Mouse (Mus musculus) liver, adult (tissue): ENCODE measurements at regions not wholly inside any gene's neighbourhood (a gene's known extent, or its start where the extent isn't known, plus 50 kb on each side); places are given as distances from the start of the nearest gene placed in this dataset.

Experiments used
- GATA4 ChIP-seq: IDR thresholded peaks from 2 replicates; pipeline ENCODE4 v1.6.1; 2014; ENCODE audit warnings: mild to moderate bottlenecking, low read length; ENCODE audit not compliant: insufficient replicate concordance

DNA sequence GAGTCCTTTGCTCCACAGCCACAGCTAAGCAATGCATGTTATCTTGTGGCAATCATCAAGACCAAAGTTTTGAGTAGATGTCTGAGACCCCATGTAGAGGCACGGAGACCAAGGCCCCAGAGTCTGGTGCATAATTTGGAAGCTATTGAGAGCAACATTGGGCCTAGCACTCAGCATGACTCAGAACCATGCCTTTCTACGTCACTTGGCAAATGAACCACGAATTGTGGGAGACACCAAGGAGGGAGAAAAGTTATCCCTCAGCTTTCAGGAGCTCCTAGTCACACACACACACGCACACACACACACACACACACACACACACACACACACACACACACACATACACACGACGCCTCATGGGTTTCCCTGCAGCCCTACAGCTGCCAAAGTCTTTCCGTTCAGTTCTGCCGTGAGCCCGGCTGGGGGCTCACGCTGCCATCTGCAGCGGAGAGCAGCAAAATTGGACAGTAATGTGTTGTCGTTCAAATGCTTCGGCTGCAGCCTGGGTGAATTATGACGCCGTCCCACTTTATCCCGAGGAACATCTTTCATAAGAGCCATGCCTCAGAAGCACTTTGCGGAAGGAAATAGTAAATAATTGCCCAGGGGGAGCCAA, 165.8 kb upstream of the Igsf21 start:
- TF ChIP-seq GATA4, result no peak

DNA sequence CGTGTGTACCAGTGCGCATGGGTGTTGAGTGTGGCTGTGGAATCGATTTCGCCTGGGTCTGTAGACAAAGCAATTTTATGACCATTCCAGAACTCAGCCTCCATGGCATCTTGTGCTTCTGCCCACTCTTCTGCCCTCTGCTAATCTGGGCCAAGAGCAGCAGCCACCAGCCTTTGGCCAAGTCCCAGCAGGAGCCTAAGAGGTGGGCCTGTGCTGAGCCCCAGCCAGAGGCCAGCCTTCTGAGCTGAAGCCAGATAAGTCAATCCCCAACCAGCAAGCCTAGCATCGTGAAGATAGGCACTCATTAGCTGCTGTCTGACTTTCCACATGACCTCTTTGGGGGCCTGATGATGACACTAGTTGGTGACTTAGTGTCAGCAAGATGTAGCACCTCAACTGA, 161.9 kb upstream of the Igsf21 start:
- TF ChIP-seq GATA4, result no peak

DNA sequence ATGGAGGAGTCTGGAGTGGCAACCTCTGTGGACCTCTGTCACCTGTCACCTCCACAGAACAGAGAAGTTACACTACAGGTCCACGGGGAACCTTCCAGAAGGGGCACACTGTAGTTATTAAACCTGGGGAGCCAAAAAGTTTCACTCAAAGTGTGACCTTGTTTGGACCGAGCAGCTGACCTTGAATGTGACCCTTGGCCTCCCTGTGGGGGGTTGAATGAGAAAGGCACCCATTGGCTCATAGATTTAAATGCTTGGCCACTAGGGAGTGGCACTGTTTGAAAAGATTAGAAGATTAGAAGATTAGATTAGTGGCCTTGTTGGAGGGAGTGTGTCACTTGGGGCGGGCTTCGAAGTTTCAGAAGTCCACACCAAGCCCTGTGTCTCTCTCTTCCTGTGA, 160.3 kb upstream of the Igsf21 start:
- no peak for TF ChIP-seq GATA4

DNA sequence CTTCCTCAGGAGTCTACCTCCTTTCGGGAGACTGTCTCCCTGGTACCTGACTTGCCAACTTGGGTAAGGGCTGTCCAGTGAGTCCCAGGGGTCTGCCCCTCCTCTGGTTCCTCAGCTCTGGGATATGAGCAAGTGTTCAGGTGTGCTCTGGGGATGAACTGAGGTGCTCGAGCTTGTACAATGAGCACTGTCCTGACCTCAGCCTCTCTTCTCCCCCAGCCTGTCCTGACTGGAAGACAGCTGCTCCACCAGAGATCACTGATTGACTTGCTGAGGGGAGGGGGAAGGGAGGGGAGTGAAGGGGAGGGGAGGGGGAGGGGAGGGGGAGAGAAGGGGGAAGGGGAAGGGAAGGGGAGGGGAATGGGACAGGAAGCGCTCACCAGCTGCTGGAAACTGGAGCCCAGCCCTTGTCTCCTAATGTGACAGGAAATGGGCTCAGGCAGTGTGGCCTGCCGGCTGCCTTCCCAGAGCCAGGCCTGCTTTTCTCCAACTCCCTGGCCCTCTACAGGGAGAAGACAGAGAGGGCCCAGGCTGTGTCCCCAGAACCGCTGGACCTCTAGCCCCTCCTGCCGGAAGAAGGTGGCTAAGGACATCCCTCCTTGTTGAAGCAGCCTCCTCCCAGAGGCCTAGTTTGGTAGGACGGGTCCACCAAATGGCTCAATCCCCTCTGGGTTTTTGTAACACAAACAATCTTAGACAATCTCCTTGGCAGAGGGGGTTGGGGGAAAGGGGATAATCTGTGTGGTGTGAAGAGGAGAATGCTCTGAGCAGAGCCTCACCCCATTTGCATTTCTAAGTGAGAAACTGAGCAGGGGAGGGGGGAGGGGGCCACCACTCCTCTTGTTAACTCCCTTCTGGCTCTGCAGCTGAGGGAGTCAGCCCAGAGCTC, 159.7 kb upstream of the Igsf21 start:
- no peak for TF ChIP-seq GATA4

DNA sequence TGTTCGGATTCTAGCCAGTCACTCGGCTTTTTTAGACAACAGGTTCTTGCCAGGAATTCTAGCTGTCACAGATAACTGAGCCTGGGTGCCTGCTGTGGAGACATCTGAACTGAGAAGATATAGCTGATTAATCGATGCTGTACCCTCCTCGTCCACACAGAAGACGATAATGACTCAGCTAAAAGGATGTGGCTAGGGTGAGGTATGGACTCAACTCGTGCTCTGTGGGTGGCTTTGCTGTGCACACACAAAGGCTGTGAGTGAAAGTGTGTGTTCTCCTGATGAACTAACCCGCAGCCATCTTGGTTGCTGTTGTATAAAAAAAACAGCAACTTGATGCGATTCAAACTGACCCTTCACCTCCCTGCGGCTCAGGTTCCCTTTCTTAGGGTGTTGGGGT, 158.8 kb upstream of the Igsf21 start:
- no peak for TF ChIP-seq GATA4

DNA sequence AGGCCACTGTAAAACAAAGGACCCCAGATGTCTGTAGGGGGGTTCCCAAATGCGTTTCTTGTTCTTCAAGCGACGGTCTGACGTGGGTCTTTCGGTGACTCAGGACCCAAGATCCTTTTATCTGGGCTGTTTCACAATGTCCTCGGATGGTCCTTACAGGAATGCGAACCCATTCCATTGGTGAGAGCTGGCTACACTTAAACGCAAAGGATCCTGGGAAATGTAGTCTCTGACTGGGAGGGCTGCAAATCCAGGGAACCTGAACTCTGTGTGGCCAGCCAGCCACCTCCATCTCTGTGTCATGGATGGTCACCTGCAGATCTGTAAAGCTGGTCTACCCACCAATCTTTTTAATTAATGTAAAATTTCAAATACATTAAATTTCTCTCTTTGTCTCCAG, 156.5 kb upstream of the Igsf21 start:
- TF ChIP-seq GATA4, result no peak

DNA sequence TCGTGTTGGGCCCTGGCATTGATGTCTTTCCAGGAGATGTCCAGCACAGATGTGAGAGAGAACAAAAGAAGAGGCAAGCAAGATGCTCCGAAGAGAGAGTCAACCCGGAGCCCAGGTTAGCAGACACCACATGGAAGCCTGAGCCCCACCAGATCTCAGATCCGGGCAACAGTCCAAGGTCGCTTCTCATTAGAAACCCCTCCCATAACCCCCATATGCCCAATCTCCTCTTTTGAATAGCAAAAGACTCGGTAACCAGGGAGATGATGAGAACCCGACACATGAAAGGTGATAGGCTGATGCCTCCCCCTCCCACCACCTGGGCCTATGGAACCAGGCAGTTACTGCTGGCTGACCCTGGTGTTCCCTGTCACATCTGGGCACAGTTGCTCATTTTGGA, 155.7 kb upstream of the Igsf21 start:
- TF ChIP-seq GATA4, result no peak

DNA sequence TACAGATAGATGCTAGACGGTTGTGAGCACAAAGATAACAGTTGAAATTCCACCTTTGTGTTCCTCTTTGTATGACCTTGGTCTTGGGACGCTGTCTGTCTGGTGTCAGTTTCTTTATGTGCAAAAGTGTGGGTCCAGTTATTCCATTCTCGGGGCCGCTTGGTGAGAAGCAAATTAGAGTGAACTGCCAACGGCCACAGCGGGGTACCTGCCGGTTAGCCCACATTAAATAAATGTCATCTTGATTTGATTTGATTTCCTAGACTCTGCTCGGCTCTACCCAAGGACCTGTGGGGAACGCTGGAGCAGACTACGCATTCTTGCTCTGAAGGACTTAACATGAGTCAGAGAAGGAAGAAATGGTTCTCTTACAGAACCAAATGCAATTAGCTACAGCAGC, 155.0 kb upstream of the Igsf21 start:
- TF ChIP-seq GATA4, result no peak

DNA sequence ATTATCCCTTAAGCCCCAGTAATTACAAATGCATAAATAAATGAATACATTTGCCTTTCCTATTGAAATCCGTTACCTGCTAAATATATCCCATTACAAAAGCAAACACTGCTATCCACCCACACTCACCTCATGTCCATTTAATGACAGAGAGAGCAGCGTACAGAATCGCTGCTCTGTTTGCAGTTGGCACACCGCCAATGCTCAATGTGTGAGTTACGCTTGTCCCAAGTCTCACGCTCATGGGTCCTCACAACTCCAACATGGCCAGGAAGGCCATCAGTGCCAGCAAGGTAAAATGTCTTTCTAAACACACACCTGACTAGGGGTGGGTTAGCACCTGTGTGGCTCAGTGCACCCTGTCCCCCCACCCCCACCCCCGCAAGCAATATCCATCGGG, 150.0 kb upstream of the Igsf21 start:
- TF ChIP-seq GATA4, result no peak

DNA sequence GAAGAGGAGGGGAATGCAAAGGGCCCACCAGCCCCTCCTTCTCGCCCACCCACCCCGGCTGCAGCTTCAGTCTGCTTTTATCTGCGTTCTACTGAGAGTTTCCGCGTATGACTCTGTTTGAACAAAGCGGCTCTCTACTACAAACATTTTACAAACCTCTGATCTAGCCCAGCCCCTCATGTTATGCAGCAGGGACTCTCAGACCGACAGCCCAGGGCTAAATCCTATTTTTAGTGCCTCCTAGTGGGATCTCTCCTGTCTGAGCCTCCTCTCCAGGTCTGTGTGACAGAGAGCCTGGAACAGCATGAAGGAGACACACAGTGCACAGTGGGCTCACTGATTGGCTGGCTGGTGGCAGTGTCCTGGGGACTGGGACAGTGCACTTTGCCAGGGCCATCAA, 145.7 kb upstream of the Igsf21 start:
- TF ChIP-seq GATA4, result no peak

DNA sequence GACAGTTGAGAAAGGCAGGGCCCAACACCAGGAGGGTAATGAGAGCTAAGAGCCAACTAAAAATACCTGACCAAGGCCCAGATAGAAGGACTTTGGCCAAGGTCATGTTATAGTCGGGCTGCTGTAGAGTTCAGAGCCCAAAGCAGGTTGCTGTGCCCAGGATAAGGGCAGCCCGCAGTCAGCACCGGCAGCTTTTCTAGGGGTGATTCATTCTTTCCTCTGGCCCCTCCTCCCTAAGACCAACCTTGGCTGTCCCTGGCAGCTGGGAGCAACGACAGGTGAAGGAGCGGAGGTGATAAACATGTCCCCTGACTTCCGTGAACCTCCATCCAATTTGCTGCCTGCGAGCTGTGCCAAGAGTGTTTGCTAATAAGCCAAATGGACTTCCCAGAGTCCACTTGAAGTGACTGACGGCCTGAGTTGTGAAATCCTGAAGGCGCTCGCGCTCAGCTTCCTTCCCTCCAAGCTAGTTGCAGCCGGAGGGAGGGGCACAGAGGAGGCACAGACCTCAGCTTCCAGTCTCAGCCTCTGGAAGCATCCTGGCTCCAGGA, 144.2 kb upstream of the Igsf21 start:
- no peak for TF ChIP-seq GATA4

DNA sequence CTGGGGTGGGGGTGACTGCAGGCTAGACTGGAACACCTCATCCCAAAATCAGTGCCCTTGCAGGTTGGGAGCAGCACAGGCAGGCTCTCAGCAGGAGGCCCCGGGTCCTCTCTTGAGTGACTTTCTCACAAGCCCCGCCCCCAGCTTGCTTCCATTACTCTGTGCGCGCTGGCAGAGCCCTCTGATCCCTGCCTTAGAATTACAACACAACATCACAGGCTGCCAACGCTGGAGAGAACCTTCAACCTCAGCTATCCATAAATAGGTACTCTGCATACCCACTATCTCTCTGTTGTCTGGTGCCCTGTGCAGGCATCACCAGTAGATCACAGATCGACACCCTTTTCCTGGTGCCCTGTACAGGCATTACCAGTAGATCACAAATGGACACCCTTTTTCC, 139.1 kb upstream of the Igsf21 start:
- peak; percentile 55; the same call in 1 of the 2 replicates for TF ChIP-seq GATA4

DNA sequence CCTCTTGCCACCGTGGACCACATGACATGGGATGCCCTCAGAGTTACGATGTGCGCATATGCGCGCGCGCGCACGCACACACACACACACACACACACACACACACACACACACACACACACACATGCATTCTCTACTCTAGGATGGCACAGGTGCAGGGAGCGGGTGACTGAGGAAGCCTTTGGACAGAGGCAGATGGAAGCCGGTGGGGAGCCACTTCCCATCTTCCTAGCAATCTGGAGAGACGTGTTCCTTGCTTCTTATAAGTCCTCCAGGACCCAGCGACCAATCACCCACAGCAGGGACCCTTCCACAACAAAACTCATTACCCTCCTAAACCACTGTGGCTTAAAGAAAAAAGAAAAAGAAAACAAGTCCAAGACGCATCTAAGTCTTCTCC, 138.6 kb upstream of the Igsf21 start:
- no peak for TF ChIP-seq GATA4

DNA sequence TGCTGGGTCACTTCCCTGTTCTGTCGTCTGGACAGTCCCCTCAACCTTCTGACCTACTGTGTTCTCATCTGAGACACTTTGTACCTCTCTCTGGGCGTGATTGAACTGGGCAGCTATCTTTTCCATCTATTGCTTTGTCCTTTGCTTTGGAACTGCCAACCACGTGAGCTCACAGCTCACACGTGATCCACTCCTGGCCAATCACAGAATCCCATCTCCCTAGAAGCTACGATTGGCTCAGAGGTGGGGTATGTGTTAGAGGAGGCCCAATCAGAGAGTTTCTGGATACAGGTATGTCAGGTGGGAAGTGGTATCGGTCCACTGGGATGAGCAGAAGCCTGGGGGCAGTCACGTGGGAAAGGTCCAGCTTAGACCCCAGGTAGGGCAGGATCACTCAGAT, 137.0 kb upstream of the Igsf21 start:
- no peak for TF ChIP-seq GATA4

DNA sequence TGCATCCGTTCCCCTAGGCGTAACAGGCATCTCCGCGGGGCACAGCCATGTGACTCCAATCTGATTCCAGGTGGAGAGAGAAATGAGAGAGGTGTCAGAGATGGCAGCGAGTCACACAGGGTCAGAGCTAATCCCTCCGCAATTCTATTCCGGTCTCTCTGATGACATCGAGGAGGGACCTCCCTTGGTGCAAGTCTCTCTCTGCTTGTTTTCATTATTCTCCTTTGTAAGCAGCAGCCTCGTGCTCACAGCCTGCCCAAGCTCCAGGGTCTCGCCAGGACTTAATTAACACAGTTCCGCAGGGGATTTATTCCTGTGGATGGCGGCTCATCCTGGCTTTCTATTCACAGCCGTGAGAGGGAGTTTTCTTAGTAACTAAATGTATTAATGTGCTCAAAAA, 134.1 kb upstream of the Igsf21 start:
- no peak for TF ChIP-seq GATA4

DNA sequence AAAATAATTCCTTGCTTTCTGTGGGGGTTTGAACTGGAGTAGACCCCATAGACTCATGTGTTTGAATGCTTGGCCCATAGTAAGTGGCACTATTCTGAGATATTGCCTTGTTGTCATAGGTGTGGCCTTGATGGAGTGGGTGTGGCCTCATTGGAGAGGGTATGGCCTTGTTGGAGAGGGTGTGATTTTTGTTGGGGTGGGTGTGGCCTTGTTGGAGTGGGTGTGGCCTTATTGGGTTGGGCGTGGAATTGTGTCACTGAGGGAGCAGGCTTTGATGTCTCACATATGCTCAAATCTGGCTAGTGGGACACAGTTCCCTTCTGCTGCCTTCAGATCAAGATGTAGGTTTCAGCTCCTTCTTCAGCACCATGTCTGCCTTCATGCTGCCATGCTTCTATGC, 131.4 kb upstream of the Igsf21 start:
- TF ChIP-seq GATA4, result no peak
